Mouse (Mus musculus): Measurements from ENCODE around the gene Ttc26.

DNA sequence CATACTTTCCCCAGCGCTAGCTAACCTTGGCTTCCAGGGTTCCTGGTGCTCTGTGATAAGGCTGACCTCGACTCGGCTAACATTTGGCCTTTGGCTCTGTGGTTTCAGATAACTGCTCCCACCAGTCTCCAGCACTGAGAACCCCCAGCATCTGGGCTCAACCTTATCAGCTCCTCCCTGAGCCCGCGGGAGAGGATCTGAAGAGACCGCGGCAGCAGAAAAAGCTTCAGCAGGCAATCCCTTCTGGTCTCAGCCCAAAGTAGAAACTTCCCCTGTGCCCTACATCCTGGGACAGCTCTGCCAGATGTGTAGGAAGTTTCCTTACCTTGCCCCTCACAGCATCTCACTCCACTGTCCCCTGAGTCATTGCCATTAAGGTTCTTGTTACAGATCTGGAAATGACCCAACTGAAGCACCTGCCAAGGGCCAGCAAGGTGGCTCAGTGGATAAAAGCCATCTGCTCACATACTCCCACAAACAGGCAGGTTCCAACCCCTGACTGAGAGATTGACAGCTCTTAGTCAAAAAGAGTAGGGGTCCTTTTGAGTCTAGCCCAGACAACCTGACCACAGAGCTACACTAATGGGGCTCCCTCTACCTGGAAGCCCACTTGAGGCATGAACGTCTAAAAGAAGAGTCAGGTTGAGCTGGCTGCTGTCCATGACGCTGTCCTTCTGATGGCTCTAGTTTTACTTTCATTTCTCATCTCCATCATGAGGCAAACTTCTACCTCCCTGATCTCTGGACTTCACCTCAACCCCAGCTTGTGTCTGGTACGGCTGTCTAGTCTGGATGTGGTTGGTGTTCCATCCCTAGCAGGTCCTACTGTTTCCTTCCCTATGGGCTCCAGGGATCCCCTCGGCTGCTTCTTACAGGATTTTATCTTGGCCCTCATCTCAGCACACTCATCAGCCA is 39.3 kb upstream of the Ttc26 start:
- TF ChIP-seq CTCF (IDR thresholded peaks at IDR 0.05; ENCODE audit: insufficient read depth, low read length) (no peak), POLR2A (IDR thresholded peaks at IDR 0.05; ENCODE audit: borderline replicate concordance, extremely low read depth, low read depth, low read length) (no peak)
